Mouse (Mus musculus) spleen, adult 2 months (tissue): ENCODE measurements around the gene Golt1b.

Source experiments
- CTCF ChIP-seq: fragments of 200-500 bp; IDR thresholded peaks from 2 replicates; pipeline ENCODE4 v1.5.1; 2011; ENCODE audit warnings: mild to moderate bottlenecking, inconsistent platforms; ENCODE audit not compliant: insufficient read depth, insufficient read length, insufficient replicate concordance; ENCODE audit errors: extremely low read depth
- POLR2A ChIP-seq: fragments of 200-500 bp; IDR thresholded peaks from 2 replicates; pipeline ENCODE4 v1.6.1; 2011; ENCODE audit warnings: low read depth, low read length, inconsistent platforms

DNA sequence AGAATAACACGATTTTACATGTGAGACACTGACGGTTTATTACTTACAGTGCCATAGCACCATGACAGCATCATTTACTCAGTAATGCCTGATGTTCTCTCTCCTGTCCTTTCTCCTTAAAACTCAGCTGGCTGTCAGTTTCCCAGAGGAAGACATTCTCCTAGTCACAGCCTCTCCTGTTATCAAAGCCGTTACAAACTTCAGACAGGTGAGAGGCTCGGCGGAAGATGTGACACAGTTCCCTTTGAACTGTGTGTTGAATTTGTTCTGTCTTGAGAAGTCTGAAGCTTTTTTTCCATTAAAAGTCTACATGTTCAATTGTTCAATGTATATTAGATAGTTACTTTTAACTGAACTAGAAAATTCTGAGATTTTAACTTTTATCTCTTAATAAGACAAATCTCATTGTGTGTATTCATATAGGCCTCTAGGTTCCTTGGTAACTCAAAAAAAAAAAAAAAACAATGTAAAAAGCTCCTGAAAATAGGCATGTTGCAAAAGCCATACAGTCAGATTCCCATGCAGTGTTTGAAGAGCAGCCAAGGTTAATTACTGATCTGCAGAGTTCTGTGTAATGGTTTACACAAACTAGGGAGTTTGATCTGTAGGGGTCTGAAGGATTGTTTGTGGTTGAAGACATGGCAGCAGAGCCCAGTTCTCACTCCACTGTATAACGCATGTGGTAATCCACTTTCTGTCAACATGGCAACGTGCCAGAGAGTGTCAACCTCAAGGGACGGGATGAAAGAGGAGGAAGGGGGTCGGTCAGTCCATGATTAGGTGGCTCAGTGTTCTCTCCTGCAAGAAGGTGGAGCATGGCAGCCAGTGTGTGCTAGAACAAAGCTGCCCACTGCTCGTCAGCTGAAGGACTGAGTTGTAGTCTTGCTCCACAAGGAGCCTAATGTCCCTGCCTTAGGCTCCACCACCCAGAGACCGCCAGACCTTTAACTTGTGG lies 39.3 kb upstream of the Golt1b start:
- TF ChIP-seq CTCF (no peak), POLR2A (no peak)
